Mouse (Mus musculus): Measurements from ENCODE around the gene Plekhg4. TPM values are rescaled to one million over a fixed set of nuclear protein-coding genes. Genes with fewer than 3 reads are reported as not detected.

The Plekhg4 gene
- total RNA-seq, 2 experiments from 2014 or later = 0.25 to 1.2 TPM

GRCm38 (mm10) chr8:105349096-105349771 is 23.8 kb upstream of the Plekhg4 start:
- DNase-seq (ENCODE audit: low spot score in 2 of 2) = no peak

GRCm38 (mm10) chr8:105350186-105350585 is 22.9 kb upstream of the Plekhg4 start:
- DNase-seq (ENCODE audit: low spot score in 2 of 2) = no peak

- no peak for DNase-seq (ENCODE audit: low spot score in 2 of 2)
These were observed 19.4 kb upstream of the Plekhg4 start for GRCm38 (mm10) chr8:105353583-105354135.

DNA sequence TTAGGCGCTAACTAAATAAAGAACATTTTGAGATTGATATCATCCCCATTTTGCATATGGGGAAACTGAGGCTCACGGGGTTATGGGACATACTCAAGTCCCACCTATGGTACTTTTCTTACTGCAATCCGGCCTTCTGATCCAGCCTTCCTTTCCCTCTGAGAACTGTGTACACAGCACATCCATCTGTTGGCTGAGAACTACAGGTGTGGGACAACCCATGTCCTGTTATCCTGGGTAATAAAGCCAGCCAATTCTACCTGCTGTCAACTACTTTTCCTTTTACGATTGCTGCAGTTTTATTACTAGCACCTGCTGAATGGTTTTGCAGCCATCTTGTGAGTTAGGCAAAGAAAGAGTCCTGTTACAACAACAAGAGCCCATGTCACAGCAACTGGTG is 18.5 kb upstream of the Plekhg4 start:
- no peak for DNase-seq (ENCODE audit: low spot score in 2 of 2)

DNA sequence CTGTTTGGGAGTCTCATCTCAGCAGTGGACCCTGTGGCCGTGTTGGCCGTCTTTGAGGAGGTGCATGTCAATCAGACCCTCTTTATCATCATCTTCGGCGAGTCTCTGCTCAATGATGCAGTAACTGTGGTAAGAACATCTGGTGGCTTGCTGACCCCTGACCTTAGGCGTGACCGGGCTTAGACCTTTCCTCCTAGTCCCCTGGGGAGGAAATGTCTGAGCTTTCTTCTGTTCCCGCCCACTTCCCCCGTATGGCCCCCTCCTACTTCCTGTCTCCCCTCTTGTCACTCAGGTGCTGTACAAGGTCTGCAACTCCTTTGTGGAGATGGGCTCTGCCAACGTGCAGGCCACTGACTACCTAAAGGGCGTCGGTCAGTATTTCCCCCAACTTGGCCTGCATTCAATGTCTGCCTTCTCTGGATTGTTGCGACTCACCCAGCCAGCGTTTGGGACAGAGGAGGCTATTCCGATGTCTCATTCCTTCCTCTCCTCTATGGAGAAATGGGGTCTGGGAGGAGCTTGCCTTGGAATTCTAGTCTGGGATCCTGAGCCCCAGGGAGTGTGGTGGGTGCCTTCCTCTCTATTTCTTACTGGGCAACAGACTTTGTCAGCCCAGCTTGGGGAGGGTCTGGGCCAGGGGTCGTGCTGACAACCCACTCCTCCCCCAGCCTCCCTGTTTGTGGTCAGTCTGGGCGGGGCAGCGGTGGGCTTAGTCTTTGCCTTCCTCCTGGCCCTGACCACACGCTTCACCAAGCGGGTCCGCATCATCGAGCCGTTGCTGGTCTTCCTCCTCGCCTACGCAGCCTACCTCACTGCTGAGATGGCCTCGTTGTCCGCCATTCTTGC is 17.7 kb upstream of the Plekhg4 start:
- DNase-seq (ENCODE audit: low spot score in 2 of 2) = no peak

DNA sequence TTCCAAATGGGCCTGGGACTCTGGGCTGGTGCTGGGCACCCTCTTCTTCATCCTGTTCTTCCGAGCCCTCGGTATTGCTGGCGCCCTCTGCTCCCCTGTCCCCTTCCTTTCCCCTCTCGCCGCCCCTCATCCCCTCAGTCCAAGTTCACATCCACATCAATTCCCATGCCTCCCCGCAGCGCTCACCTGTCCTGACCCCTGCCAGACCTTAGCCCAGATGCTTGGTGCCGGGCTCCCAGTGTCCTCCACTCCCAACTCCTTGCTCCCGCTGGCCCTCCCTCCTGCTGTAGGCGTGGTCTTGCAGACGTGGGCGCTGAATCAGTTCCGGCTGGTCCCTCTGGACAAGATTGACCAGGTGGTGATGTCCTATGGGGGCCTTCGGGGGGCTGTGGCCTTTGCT is 16.4 kb upstream of the Plekhg4 start:
- no peak for DNase-seq (ENCODE audit: low spot score in 2 of 2)

GRCm38 (mm10) chr8:105359208-105359607 is 13.9 kb upstream of the Plekhg4 start:
- no peak for DNase-seq (ENCODE audit: low spot score in 2 of 2)

GRCm38 (mm10) chr8:105359646-105360045 is 13.4 kb upstream of the Plekhg4 start:
- no peak for DNase-seq (ENCODE audit: low spot score in 2 of 2)

- no peak for DNase-seq (ENCODE audit: low spot score in 2 of 2)
These were observed 11.0 kb upstream of the Plekhg4 start for GRCm38 (mm10) chr8:105361751-105362702.

- DNase-seq (ENCODE audit: low spot score in 2 of 2) = no peak
These were observed 6.0 kb upstream of the Plekhg4 start for GRCm38 (mm10) chr8:105367107-105367506.

- no peak for DNase-seq (ENCODE audit: low spot score in 2 of 2)
These were observed 601 bp upstream of the Plekhg4 start for GRCm38 (mm10) chr8:105372473-105372872.

DNA sequence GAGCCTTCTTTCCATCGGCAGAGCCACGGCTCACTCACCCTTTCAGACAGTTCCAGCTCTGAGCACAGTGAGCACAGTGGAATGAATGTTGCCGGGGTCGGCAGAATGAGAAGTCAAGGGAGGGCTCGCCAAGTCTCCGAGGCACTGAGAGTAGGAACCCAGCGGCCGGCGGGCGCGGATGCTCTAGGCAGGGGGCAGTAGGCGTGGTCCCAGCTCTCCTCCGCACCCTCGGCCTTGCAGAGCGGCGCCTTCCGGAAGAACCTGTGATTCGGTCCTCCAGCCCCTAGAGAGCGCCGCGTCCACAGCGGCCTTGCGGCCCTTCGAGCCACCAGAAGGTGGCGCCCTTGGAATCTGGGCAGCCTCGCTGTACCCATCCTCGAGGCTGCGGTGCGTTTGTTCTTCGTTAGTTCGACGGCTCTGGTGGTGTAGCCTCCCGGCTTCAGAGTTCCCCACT is 1.5 kb downstream of the Plekhg4 start:
- DNase-seq (ENCODE audit: low spot score in 2 of 2) = no peak

- DNase-seq (ENCODE audit: low spot score in 2 of 2) = no peak
These were observed 5.6 kb downstream of the Plekhg4 start for GRCm38 (mm10) chr8:105378673-105379072.

DNA sequence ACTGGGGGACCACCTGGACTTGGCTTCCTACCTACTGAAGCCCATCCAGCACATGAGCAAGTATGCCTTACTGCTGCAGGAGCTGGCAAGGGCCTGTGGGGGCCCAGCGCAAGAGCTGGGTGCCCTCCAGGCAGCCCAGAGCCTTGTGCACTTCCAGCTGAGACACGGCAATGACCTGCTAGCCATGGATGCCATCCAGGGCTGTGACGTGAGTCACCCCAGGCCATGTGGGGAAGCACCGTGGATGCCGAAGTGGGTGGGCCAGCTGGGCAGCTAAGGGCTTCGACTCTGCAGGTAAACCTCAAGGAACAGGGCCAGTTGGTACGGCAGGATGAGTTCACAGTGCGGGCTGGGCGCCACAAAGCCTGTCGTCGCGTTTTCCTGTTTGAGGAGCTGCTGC is 7.2 kb downstream of the Plekhg4 start:
- no peak for DNase-seq (ENCODE audit: low spot score in 2 of 2)

DNA sequence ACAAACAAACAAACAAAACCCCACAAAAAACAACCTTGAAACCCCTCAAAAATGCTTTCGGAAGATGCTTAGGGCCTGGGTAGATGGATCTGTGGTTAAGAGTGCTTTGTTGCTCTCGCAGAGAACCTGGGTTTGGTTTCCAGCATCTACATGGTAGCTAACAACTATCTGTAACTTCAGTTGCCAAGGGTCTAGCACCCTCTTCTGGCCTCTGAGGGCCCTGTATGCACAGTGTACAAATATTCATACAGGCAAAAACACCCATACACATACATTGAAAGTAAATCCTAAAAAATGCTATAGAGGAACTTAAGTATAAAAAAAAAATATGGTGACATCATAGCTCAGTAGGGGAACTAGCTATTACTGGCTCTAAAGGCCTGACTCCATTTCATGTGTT is 11.0 kb downstream of the Plekhg4 start:
- DNase-seq (ENCODE audit: low spot score in 2 of 2) = no peak

DNA sequence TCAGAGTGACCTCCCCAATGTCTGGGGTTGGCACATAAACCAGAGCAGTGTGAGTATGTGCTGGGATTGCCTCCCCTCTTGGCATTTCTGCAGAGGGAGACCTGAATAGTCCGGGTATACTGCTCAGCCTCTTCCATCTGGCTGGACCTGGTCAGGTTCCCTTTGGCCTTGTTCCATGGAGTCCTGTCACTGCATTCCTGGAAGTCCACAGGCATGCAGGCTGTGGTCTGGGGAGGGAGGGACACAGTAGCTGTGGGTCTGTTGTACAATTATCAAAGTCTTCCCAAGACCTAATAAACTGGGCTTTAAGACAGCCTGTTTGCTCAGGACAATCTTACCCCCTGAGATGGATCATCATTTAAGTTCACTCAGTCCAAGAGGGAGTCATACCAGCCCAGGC is 14.1 kb downstream of the Plekhg4 start:
- no peak for DNase-seq (ENCODE audit: low spot score in 2 of 2)

- DNase-seq (ENCODE audit: low spot score in 2 of 2) = no peak
These were observed 16.0 kb downstream of the Plekhg4 start for GRCm38 (mm10) chr8:105389096-105389495.

DNA sequence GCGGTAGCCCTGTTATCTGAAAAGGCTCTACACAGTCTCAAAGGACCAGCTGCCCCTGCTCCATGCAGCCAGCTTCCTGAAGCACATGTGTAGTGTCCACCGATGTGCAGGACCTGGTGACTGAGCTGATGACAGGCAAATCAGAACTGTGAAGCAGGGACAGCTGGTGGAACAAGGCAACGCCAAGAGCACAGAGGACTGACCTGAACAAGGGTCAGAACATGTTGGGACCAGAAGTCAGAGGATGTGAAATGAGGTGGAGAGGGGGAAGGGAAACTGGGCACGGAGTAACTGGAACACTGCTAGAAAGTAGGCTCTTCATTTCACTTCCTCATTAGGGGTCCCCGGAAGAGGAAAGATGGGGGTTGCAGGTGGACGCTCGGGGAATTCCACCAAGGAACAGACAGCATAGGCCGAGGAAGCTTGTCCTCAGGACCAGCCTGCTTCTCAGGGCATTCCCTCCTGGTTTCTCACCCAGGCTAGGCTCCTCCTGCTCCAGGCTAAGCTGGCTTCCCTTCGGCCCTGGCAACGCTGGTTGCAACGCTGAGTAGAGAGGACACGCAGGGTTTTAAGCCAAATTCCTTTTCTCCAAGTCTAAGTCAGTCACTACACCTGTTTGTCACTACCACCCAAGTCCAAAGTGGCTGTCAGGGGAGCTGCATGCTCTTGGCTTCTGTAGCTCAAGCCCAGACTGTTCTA is 20.2 kb downstream of the Plekhg4 start:
- no peak for DNase-seq (ENCODE audit: low spot score in 2 of 2)

DNA sequence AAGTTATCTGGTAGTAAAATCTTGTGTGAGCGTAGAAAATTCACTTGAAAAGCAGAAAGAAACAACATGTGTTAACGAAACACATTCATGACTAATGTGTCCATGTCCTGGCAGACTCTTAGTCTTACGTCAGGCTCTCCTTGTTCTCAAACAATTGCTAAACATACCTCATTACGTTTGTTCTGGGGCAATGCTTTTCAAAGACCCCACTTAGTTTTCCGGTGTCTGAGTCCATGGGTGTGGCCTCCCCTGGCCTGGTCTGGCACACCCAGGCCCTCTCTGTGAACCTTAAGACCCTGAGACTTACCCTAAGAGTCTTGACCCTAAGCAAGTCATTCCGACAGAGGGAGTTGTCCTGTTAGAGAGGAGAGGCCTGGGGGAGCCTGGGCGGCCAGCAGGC is 20.8 kb downstream of the Plekhg4 start:
- no peak for DNase-seq (ENCODE audit: low spot score in 2 of 2)

GRCm38 (mm10) chr8:105397747-105398146 is 24.7 kb downstream of the Plekhg4 start:
- no peak for DNase-seq (ENCODE audit: low spot score in 2 of 2)
